Mouse (Mus musculus) adrenal gland (tissue): ENCODE measurements around the gene Ppp1r12b.

Experiments
- intact Hi-C: fragments of 180-260 bp; cut with DNase I; formaldehyde crosslinking; loops from one replicate; pipeline ENCODE4 v1.15.1; 2025
- long read RNA-seq, 2 experiments: library from polyadenylated mRNA; unstranded; transcript quantifications; one replicate each; pipeline ENCODE4 v2.0.0; 2020; ENCODE audit warnings: borderline replicate concordance in 1 of 2; ENCODE audit not compliant: insufficient replicate concordance in 1 of 2

Ppp1r12b gene
- long read RNA-seq, experiment 1, result 0 reads
- long read RNA-seq, experiment 2, partial matches to known transcripts, result 9 of 15 reads
- long read RNA-seq, experiment 2, other reads (novel, unspliced or antisense), result 6 of 15 reads

DNA sequence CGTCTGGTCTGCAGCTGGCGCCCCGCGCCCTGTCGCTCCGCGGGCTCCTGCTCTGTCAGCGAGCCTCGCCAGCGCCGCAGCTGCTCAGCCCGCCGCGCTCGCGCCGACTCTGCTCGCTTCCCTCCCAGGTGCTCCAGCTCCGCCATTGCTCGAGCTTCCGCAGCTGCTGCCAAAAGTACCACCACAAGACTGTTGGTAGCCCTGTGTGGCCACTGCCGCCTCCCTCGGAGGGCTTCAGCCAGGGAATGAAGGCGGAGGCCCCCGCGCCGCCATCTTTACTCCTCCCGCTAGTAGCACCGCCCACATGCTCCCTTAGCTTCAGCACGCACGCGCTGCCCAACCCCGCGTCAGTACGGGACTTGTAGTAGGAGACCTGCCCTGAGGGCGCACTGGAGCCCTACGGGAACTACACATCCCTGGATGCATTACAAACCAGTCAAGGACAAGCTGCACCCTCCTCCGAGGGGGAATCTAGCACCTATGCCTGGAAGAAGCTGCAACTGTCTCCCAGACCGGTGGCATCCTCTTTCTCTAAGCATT is at the start of gene Ppp1r12b:
Ppp1r12b (minus strand) TSS at position 306 of the 540 bp plus-strand sequence.
- intact Hi-C loops, result no loop called here

DNA sequence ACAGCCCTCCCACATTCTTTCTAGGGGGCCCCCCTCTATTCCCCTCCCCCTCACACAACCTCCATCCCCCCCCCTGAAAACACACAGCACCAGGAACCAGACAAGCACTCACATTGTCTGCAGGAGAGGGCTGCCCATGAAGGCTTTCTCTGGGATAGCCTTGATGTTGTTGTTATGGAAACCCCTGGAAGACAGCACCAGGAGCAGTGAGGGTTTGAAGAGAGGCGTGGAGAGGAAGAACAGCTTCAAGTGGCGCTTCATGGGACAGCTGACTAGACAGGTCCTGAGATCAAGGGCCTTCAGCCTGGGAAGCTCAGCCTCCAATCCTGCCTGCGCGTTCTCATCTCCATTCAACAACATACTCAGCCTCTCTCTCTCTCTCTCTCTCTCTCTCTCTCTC is 47.6 kb upstream of the Ppp1r12b start:
- intact Hi-C loops, result no loop called here

DNA sequence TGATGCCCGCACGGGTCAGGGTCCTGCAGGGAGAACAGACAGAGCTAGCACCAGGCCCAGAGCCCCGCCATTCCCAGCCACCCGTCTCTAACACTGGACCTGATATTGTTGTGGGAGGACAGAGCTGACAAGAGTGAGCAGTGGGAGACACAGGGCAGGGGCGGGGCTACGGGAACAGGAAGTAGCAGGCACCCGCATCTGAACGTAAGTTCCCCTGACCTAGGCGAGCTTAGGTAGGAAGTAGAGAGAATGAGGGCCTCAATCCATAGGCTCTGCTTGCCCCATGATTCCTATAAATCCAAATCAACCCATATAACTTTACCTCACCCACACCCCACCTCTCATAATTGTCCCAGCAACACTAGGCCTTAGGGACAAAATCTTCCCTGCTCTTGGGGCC is 44.8 kb upstream of the Ppp1r12b start:
- intact Hi-C loops, result no loop called here

DNA sequence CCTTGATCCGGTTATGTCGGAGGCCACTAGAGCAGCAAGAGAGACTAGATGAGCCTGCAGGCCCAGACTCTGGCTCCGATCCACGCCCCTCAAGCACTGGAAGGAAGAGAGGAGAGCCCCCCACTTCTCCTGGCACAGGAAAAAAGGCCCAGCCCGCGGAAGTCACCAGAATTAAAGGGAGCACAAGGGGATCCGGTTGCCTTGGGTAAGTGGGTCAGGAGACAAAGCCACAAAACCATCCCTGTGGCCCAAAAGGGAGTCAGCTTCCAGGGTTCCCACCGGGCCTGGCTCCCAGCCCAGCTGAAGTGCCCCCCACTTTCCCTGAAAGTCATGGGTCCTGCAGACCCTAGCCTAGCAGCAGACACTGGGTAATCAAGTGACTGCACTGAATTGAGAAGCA is 42.5 kb upstream of the Ppp1r12b start:
- intact Hi-C loops, result no loop called here

DNA sequence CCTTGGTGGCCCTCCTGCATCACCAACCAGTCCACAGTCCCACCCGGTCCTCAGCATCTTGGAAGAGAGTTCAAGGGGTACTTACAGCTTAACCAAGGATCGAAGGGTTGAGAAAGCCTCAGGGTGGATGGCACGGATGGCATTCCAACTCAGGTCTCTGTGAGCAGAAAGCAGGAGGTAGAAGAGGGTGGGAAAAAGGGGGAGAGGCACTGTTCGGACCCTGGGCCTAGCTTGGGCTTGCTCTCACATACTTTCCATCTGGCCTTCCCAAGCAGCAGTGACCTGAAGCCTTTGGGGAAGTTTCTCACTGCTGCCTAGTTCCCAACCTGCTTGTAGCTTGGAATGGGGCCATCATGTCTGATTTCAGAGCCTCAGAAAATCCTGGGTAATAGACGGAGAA is 41.8 kb upstream of the Ppp1r12b start:
- intact Hi-C loops, result no loop called here

DNA sequence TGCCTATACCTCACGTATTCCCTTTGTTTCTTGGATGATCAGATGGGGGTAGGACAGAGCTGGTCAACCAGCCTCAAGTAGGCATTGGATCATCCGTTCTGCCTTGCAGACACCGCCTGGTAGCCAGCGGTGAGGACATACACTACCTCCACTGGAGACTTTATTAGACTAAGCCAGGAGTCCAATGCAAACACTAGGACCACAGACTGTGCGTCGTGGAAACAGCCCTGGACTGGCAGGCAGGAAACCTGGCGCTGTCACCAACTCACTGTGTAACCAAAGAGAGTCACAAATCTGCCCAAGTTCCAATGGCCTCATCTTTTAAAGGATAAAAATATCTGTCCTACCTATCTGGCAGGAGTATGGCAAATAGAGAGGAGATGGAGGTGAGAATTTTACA is 40.7 kb upstream of the Ppp1r12b start:
- intact Hi-C loops, result no loop called here

DNA sequence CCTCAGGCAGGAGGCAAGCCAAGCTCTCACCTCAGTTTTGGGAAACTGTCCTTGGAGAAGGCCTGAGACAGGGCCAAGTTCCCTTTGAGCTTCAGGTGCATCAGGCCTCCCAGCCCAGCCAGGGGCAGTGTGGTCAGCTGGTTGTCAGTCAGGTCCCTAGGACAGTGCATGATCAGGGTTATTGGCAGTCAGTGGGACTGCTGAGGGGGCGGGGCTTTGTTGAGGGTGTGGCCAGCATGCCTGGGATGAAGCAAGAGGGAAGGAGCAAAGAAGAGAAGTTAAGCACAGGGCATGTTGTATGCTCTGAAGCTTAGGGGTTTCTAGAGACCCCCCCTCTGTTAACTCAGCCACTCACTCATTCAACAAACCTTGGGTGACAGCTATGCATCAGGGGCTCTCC is 40.2 kb upstream of the Ppp1r12b start:
- intact Hi-C loops, result no loop called here

DNA sequence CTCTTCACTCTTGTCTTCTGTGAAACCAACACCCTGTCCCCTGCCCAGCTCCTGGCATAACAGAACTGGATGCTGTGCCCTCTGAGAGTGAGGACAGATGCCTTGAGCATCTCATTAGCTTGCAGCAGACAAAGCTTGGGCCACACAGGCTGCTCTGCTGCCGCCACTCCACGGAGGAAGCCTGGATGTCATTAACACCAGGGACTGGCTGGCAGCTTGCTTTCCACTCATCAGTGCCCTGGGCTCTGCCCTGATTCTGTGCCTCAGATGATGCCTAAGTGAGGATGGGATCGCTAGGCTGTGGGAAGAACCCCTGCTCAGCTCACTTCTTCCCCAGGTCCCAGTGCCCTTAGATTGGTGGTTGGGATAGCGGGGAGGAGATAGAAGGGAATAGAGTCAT is 39.7 kb upstream of the Ppp1r12b start:
- intact Hi-C loops, result no loop called here

DNA sequence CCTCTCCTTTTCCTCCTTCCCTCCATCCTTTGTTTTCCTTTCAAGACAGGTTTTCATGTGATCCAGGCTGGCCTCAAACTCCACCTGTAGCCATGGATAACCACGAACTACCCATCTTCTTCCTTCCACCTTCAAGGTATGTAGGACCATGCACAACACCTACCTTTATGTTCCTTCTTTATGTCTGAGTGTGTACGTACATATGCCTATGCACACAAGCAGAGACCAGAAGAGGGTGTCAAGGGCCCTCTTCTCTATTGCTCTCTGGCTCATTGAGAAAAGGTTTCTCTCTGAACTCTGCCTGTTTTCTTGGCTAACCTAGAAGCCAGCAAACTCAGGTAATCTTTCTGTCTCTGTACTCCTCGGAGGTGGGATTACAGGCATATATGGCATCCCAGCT is 39.0 kb upstream of the Ppp1r12b start:
- intact Hi-C loops, result no loop called here

DNA sequence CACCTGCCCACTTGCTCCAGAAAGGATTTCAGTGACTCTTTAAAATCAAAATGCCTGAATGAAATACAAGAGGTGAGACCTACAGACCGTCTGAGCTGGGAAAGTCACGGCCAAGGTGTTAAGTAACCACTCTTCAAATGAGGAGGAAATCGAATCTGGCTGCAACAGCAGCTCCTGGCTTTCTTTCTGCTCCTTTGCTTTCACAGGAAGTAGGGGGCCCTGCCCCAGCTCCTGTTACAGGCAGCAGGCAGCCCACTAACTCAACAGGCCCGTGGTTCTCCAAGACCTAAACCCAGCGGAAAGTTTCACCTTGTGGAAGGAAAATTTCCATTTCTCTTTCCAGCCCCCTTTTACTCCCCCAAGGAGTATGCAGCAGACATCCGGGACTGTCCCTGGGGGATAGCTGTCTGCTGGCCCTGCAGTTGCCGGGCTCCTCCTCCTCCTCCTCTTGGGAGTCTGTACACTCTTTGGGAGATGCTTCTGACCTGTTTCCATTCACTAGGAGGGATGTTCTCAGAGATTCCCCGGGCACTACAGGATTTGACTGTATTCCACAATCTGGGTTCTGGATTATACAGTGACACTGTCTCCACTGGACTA is 36.4 kb upstream of the Ppp1r12b start:
- intact Hi-C loops, result no loop called here

- intact Hi-C loops, result loop anchor here (1.0 kb wide), 1 partner anchor 116 kb away; the partner anchor contains the start of gene Lgr6
Measured at GRCm38 (mm10) chr1:134989372-134989771, 33.6 kb upstream of the Ppp1r12b start.

GRCm38 (mm10) chr1:134987962-134988341 is 32.2 kb upstream of the Ppp1r12b start:
- intact Hi-C loops, result no loop called here

- intact Hi-C loops, result no loop called here
Measured at GRCm38 (mm10) chr1:134987173-134987961, 31.6 kb upstream of the Ppp1r12b start.

- intact Hi-C loops, result no loop called here
Measured at GRCm38 (mm10) chr1:134972920-134973319, 17.2 kb upstream of the Ppp1r12b start.

DNA sequence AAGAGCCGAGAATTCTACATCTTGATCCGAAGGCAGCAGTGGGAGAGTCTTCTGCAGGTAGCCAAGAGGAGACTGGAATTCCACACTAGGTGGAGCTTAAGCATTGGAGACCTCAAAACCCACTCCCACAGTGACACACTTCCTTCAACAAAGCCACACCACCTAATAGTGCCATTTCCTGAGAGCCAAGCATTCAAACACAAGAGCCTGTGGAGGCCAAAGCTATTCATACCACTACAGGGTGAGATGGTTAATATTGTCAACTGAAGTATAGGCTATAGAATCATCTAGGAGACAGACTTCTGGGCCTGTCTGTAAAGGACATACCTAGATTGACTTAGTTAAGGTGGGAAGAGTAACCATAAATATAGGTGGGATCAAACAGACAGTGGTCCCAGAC is 9.7 kb upstream of the Ppp1r12b start:
- intact Hi-C loops, result no loop called here

DNA sequence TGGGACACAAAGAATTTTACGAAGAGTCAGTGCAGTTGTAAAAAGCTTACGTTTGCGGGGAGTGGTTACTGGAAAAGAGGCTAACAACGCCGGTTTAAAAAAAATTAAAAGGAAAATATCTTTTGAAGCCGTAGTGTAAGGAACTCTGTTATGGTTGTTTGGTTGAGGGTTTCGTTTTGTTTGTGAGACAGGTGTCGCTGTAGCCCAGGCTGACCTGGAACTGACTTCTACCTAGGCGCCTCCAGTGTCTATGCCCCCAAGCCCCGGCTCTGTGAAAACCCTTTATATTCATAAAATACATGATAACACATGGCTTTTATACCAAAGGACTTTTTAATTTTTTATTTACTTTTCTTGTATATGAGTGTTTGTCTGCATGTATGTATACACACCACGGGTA is 7.1 kb upstream of the Ppp1r12b start:
- intact Hi-C loops, result no loop called here

- intact Hi-C loops, result no loop called here
Measured at GRCm38 (mm10) chr1:134962053-134962803, 6.5 kb upstream of the Ppp1r12b start, which contains the start of gene Ube2t. Gene Ube2t (plus strand): TSS chr1:134962565.

DNA sequence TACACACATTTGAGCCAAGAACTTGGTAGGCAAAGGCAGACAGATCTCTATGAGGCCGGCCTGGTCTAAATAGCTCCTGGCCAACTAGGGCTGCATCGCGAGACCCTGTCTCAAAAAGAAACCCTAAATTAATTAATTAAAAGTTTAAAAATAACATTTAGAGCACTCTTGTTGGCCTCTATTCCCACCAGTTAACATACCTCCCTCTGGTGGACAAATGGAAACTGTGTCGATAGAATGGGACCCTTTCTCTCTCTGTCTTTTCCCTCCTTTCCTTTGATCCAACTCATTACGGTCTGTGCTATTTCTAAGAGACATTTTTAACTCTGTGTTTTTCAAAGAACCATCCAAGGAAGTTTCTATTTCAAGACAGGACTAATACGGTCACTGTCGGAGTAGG is 4.9 kb upstream of the Ppp1r12b start:
- intact Hi-C loops, result no loop called here

- intact Hi-C loops, result no loop called here
Measured at GRCm38 (mm10) chr1:134955050-134955636, 599 bp downstream of the Ppp1r12b start.

GRCm38 (mm10) chr1:134949946-134950345 is 5.8 kb downstream of the Ppp1r12b start:
- intact Hi-C loops, result no loop called here

GRCm38 (mm10) chr1:134947590-134947989 is 8.2 kb downstream of the Ppp1r12b start:
- intact Hi-C loops, result no loop called here
